25 mouse cellular contexts compared by ENCODE assay signal in the genomic region with DNA sequence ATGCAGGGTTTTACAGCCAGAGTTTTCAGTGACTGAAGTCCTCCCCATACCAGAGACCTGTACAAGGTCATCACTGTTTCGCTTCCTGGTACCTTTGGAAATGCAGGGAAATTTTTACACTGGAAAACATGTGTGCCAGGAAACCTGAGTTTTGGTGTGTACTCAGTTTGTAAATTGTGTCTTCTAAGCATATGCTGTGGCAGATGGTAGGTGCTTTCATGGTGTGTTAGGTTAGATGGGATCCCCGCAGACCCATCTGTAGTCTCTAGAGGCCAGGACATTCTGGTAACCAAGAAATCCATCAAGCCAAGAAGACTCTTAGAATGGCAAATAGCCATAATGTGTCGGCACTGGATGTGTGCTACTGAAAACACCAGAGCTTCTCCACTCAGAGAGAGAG. TPM values are rescaled to one million over a fixed set of nuclear protein-coding genes. Genes with fewer than 3 reads are reported as not detected.
DNase-seq lines count a peak whose midpoint lies in the region; ATAC-seq and TF ChIP-seq lines count a peak whose summit lies in the region.
"Had no signal": no experiment of that assay in that cellular context is flagged by ENCODE, and none has a peak within 500 bp of the region (broad histone marks: within the 10 kb centered on the region; RNA-seq: fewer than 3 reads in every experiment).

No protein-coding gene starts in this region.

- DNase-seq in forebrain, embryonic 14.5 days (ENCODE audit: low spot score) = peak; percentile 4
- DNase-seq in testis, postnatal 10 days (ENCODE audit: low spot score) = no peak
- DNase-seq in cerebellum, adult 9-10 months = peak; percentile 89
- DNase-seq in limb, embryonic 10.5 days (ENCODE audit: low spot score) = no peak
- DNase-seq in heart, adult 2 months = no peak
- DNase-seq: gastrocnemius, adult 2 months; kidney, adult 9 months; kidney, postnatal 25 days; lung, adult 18-20 months; right cerebral cortex, postnatal 4 days; thymus, adult 18-20 months; thymus, postnatal 4 days had no signal

- no peak overlapping the region for H3K4me2 ChIP-seq in forebrain, embryonic 14.5 days (ENCODE audit: low read length)
- H3K4me2 ChIP-seq in forebrain, embryonic 16.5 days (ENCODE audit: low read length) = no peak overlapping the region
- H3K4me2 ChIP-seq: forebrain, embryonic 12.5 days; heart, embryonic 11.5 days; liver, embryonic 11.5 days; midbrain, embryonic 13.5 days had no signal

- no peaks in the 10 kb centered on the region for H3K79me2 ChIP-seq in heart, adult 2 months (replicated peaks; ENCODE audit: control insufficient read depth, insufficient read depth, low read length)

- TF ChIP-seq EP300 in heart, adult 2 months (IDR thresholded peaks at IDR 0.05; ENCODE audit: insufficient read depth, low read depth, low read length) = no peak

- no peak overlapping the region for H3K27ac ChIP-seq in forebrain, embryonic 14.5 days (ENCODE audit: low read depth, low read length)
- no peak overlapping the region for H3K27ac ChIP-seq in forebrain, embryonic 16.5 days (ENCODE audit: low read length)
- peak overlapping the region; percentile 44 for H3K27ac ChIP-seq in testis, adult 2 months (ENCODE audit: control insufficient read depth, insufficient read depth, low read depth, low read length)
- 0 out of 2 replicates have a peak overlapping the region, but pooled peaks have one; percentile 46 for H3K27ac ChIP-seq in limb, embryonic 10.5 days
- H3K27ac ChIP-seq in heart, adult 2 months = no peak overlapping the region
- H3K27ac ChIP-seq: forebrain, embryonic 12.5 days; gastrocnemius, adult 2 months; hindbrain, embryonic 10.5 days; hindbrain, postnatal 0 days; limb, embryonic 12.5 days; midbrain, embryonic 13.5 days had no signal

- intact Hi-C loops in heart, adult 2 months (cut with DNase I) = no loop called here

- no peak for ATAC-seq in forebrain, embryonic 14.5 days
- no peak for ATAC-seq in forebrain, embryonic 16.5 days
- ATAC-seq in monocyte, adult 5-6 weeks (replicated peaks; ENCODE audit: insufficient number of reproducible peaks, low FRiP score, low TSS enrichment, poor library complexity, severe bottlenecking) = no peak
- ATAC-seq: hindbrain, postnatal 0 days; intestine, embryonic 16.5 days; midbrain, embryonic 13.5 days; Patski had no signal

- H3K4me1 ChIP-seq in forebrain, embryonic 14.5 days (ENCODE audit: control insufficient read depth, insufficient read depth, low read length) = no peaks in the 10 kb centered on the region
- H3K4me1 ChIP-seq in forebrain, embryonic 16.5 days (replicated peaks; ENCODE audit: control insufficient read depth, insufficient read depth, low read length) = peaks cover 3% of the 10 kb centered on the region; the same call in 1 of the 2 replicates
- no peaks in the 10 kb centered on the region for H3K4me1 ChIP-seq in testis, adult 2 months (ENCODE audit: control insufficient read depth, insufficient read depth, low read length)
- H3K4me1 ChIP-seq in limb, embryonic 10.5 days = peaks cover 37% of the 10 kb centered on the region
- H3K4me1 ChIP-seq in heart, adult 2 months (ENCODE audit: control insufficient read depth, insufficient read depth, low read length) = peaks cover 2% of the 10 kb centered on the region

- H3K27me3 ChIP-seq in forebrain, embryonic 14.5 days (replicated peaks; ENCODE audit: control insufficient read depth, insufficient read depth, low read length) = no peaks in the 10 kb centered on the region
- H3K27me3 ChIP-seq in forebrain, embryonic 16.5 days (replicated peaks; ENCODE audit: control insufficient read depth, insufficient read depth, low read length) = no peaks in the 10 kb centered on the region
- H3K27me3 ChIP-seq in testis, adult 2 months (ENCODE audit: control insufficient read depth, insufficient read depth, low read length) = no peaks in the 10 kb centered on the region
- H3K27me3 ChIP-seq in limb, embryonic 10.5 days (ENCODE audit: low read depth, poor library complexity, severe bottlenecking) = no peaks in the 10 kb centered on the region
- no peaks in the 10 kb centered on the region for H3K27me3 ChIP-seq in heart, adult 2 months (ENCODE audit: control insufficient read depth, insufficient read depth, low read length)
- H3K27me3 ChIP-seq: forebrain, embryonic 12.5 days; midbrain, embryonic 13.5 days had no signal

- H3K9me3 ChIP-seq in forebrain, embryonic 14.5 days (replicated peaks; ENCODE audit: control insufficient read depth, low read length) = no peaks in the 10 kb centered on the region
- H3K9me3 ChIP-seq in forebrain, embryonic 16.5 days (ENCODE audit: control insufficient read depth, low read length) = no peaks in the 10 kb centered on the region
- H3K9me3 ChIP-seq in limb, embryonic 10.5 days (replicated peaks) = no peaks in the 10 kb centered on the region
- H3K9me3 ChIP-seq: forebrain, embryonic 12.5 days; hindbrain, embryonic 10.5 days; limb, embryonic 12.5 days; midbrain, embryonic 13.5 days had no signal

- H3K36me3 ChIP-seq in forebrain, embryonic 14.5 days (ENCODE audit: control insufficient read depth, insufficient read depth, low read length) = no peaks in the 10 kb centered on the region
- no peaks in the 10 kb centered on the region for H3K36me3 ChIP-seq in forebrain, embryonic 16.5 days (ENCODE audit: control insufficient read depth, insufficient read depth)
- H3K36me3 ChIP-seq in testis, adult 2 months (ENCODE audit: control insufficient read depth, insufficient read depth, low read length) = no peaks in the 10 kb centered on the region
- H3K36me3 ChIP-seq in limb, embryonic 10.5 days = no peaks in the 10 kb centered on the region
- H3K36me3 ChIP-seq in heart, adult 2 months (ENCODE audit: control insufficient read depth, insufficient read depth, low read length) = no peaks in the 10 kb centered on the region; the same call in 1 of the 2 replicates
- H3K36me3 ChIP-seq: forebrain, embryonic 12.5 days; hindbrain, embryonic 10.5 days; limb, embryonic 12.5 days; midbrain, embryonic 13.5 days had no signal

- no peak overlapping the region for H3K9ac ChIP-seq in forebrain, embryonic 14.5 days (ENCODE audit: low read length)
- no peak overlapping the region for H3K9ac ChIP-seq in forebrain, embryonic 16.5 days (replicated peaks; ENCODE audit: low read depth, low read length)
- no peak overlapping the region for H3K9ac ChIP-seq in heart, adult 2 months (ENCODE audit: low read depth, low read length)
- H3K9ac ChIP-seq: forebrain, embryonic 12.5 days; limb, embryonic 12.5 days; midbrain, embryonic 13.5 days had no signal

- no peak for TF ChIP-seq POLR2A in testis, adult 2 months (IDR thresholded peaks at IDR 0.05; ENCODE audit: control insufficient read depth, low read depth, low read length)
- no peak for TF ChIP-seq POLR2A in heart, adult 2 months (IDR thresholded peaks at IDR 0.05; ENCODE audit: insufficient read depth, low read depth, low read length)

- H3K4me3 ChIP-seq in forebrain, embryonic 14.5 days (ENCODE audit: low read depth, low read length) = no peak overlapping the region
- no peak overlapping the region for H3K4me3 ChIP-seq in forebrain, embryonic 16.5 days (replicated peaks; ENCODE audit: low read length)
- H3K4me3 ChIP-seq in testis, adult 2 months (ENCODE audit: control insufficient read depth, low read depth, low read length) = no peak overlapping the region
- H3K4me3 ChIP-seq in limb, embryonic 10.5 days = no peak overlapping the region
- H3K4me3 ChIP-seq in heart, adult 2 months = no peak overlapping the region
- H3K4me3 ChIP-seq: erythroblast, embryonic 14.5 days; forebrain, embryonic 12.5 days; gastrocnemius, adult 2 months; hindbrain, embryonic 10.5 days; limb, embryonic 12.5 days; midbrain, embryonic 13.5 days had no signal

- no peak for TF ChIP-seq CTCF in testis, adult 2 months (IDR thresholded peaks at IDR 0.05; ENCODE audit: control insufficient read depth, insufficient read depth, insufficient replicate concordance, low read depth, low read length)
- TF ChIP-seq CTCF in heart, adult 2 months (IDR thresholded peaks at IDR 0.05) = no peak

- 92% methylated on average over 3 of the region's 3 CpGs for WGBS in forebrain, embryonic 14.5 days
- WGBS in forebrain, embryonic 16.5 days = 75% methylated on average over 3 of the region's 3 CpGs
- WGBS in limb, embryonic 10.5 days = 89% methylated on average over 3 of the region's 3 CpGs
- WGBS in heart, adult 2 months = 77% methylated on average over 3 of the region's 3 CpGs

RNA-seq across cellular contexts. Expression of a gene that starts 38.9 kb away (rescaled TPM):
- polyA plus RNA-seq in forebrain, embryonic 14.5 days (2014; fragmentation: Nextera tagmentation; extraction: Ambion mirVana) = 21.5 and 28.9 TPM in 2 replicates
- polyA plus RNA-seq in forebrain, embryonic 16.5 days (2015; fragmentation: Nextera tagmentation; extraction: Ambion mirVana) = 23.1 and 24.0 TPM in 2 replicates
- polyA plus RNA-seq in testis, adult 2 months (2012; rRNA removed) = 11.3 and 11.6 TPM in 2 replicates
- polyA plus RNA-seq in limb, embryonic 10.5 days (2016; fragmentation: Nextera tagmentation; extraction: Ambion mirVana) = 26.5 and 29.5 TPM in 2 replicates
- total RNA-seq in monocyte, adult 5-6 weeks (2017) = 2.3 to 7.2 TPM (median 4.9 TPM) in 3 replicates
- total RNA-seq in heart, adult 2 months (2021) = 10 to 100 TPM; 45.6 to 49.7 TPM
- polyA plus RNA-seq in heart, adult 2 months (2012; rRNA removed) = 22.0 and 40.1 TPM in 2 replicates

Comparison
In these comparisons a context has a peak if more than half of its experiments do, and no peak if none do; other contexts are left out.
1. DNase-seq: peak in forebrain, embryonic 14.5 days (single experiment) and cerebellum, adult 9-10 months (single experiment); none in testis, postnatal 10 days (single experiment), limb, embryonic 10.5 days (single experiment) and heart, adult 2 months (0 of 2).
2. H3K27ac ChIP-seq: peak in testis, adult 2 months (single experiment) and limb, embryonic 10.5 days (single experiment); none in forebrain, embryonic 14.5 days (single experiment), forebrain, embryonic 16.5 days (single experiment) and heart, adult 2 months (single experiment).